Mouse (Mus musculus) MEL (cell line): ENCODE measurements at regions not wholly inside any gene's neighbourhood (a gene's known extent, or its start where the extent isn't known, plus 50 kb on each side); places are given as distances from the start of the nearest gene placed in this dataset.

Experiments
- DNase-seq: peaks from one replicate; pipeline ENCODE4 v3.0.0; 2011; ENCODE audit warnings: low read depth, low spot score
- H3K27ac ChIP-seq: 2 replicates; pipeline ENCODE4 v1.5.1; 2012; ENCODE audit warnings: low read depth, mild to moderate bottlenecking, control low read depth, low read length, moderate library complexity; ENCODE audit not compliant: control insufficient read depth
- H3K27me3 ChIP-seq, 2 experiments: fragments of 150-350 bp in 1 of 2; sonication (generic) in 1 of 2; 2 replicates each; pipeline ENCODE4 v1.6.1; 2012; ENCODE audit warnings: low read length in 2 of 2, mild to moderate bottlenecking in 2 of 2, improper control_type of control experiment in 1 of 2, moderate library complexity in 1 of 2; ENCODE audit not compliant: insufficient read depth in 2 of 2, control insufficient read depth in 1 of 2
- H3K36me3 ChIP-seq, 2 experiments: 2 replicates each; pipeline ENCODE4 v1.6.1; 2012 to 2014; ENCODE audit warnings: low read length in 2 of 2, improper control_type of control experiment in 1 of 2, inconsistent platforms in 1 of 2, mild to moderate bottlenecking in 1 of 2; ENCODE audit not compliant: insufficient read depth in 2 of 2, control insufficient read depth in 1 of 2
- H3K4me1 ChIP-seq, 2 experiments: fragments of 150-350 bp in 1 of 2; sonication (generic) in 1 of 2; 2 replicates each; pipeline ENCODE4 v1.6.1; 2012; ENCODE audit warnings: low read length in 2 of 2, improper control_type of control experiment in 1 of 2, mild to moderate bottlenecking in 1 of 2; ENCODE audit not compliant: insufficient read depth in 2 of 2, control insufficient read depth in 1 of 2
- H3K4me3 ChIP-seq, 2 experiments: fragments of 150-350 bp in 1 of 2; sonication (generic) in 1 of 2; 2 replicates each; pipeline ENCODE4 v1.5.1; 2012; ENCODE audit warnings: low read depth in 2 of 2, low read length in 2 of 2, mild to moderate bottlenecking in 2 of 2, moderate library complexity in 2 of 2, control low read depth in 1 of 2, improper control_type of control experiment in 1 of 2; ENCODE audit not compliant: control insufficient read depth in 1 of 2, insufficient read depth in 1 of 2
- H3K79me2 ChIP-seq: 2 replicates; pipeline ENCODE4 v1.6.1; 2012; ENCODE audit warnings: mild to moderate bottlenecking, low read length, moderate library complexity; ENCODE audit not compliant: control insufficient read depth, poor library complexity, insufficient read depth
- H3K9ac ChIP-seq: 2 replicates; pipeline ENCODE4 v1.6.1; 2012; ENCODE audit warnings: low read depth, mild to moderate bottlenecking, control low read depth, low read length, moderate library complexity; ENCODE audit not compliant: control insufficient read depth, poor library complexity, severe bottlenecking
- H3K9me3 ChIP-seq: fragments of 150-350 bp; sonication (generic); replicated peaks from 2 replicates; pipeline ENCODE4 v1.6.1; 2012; ENCODE audit warnings: mild to moderate bottlenecking, low read length, improper control_type of control experiment, moderate library complexity; ENCODE audit not compliant: insufficient read depth
- BHLHE40 ChIP-seq: IDR thresholded peaks from 2 replicates; pipeline ENCODE4 v1.6.1; 2012; ENCODE audit warnings: low read depth, mild to moderate bottlenecking, inconsistent platforms, low read length, improper control_type of control experiment, borderline replicate concordance
- CHD2 ChIP-seq: IDR thresholded peaks from 2 replicates; pipeline ENCODE4 v1.6.1; 2011; ENCODE audit warnings: low read length, improper control_type of control experiment
- CTCF ChIP-seq, 3 experiments: IDR thresholded peaks in 2 of 3; conservative IDR thresholded peaks in 1 of 3; 2 replicates each; pipeline ENCODE4 v1.5.1; 2011 to 2012; ENCODE audit warnings: low read length in 3 of 3, low read depth in 2 of 3, mild to moderate bottlenecking in 2 of 3, improper control_type of control experiment in 1 of 3, inconsistent platforms in 1 of 3, mixed read lengths in 1 of 3, moderate library complexity in 1 of 3; ENCODE audit not compliant: control insufficient read depth in 1 of 3, insufficient read depth in 1 of 3, poor library complexity in 1 of 3, severe bottlenecking in 1 of 3
- ELF1 ChIP-seq: IDR thresholded peaks from 2 replicates; pipeline ENCODE4 v1.6.1; 2014; ENCODE audit warnings: low read depth, mild to moderate bottlenecking, inconsistent platforms, low read length, improper control_type of control experiment, moderate library complexity
- EP300 ChIP-seq, 2 experiments: IDR thresholded peaks; 2 replicates each; pipeline ENCODE4 v1.6.1; 2011; ENCODE audit warnings: improper control_type of control experiment in 2 of 2, low read length in 2 of 2, low read depth in 1 of 2, mild to moderate bottlenecking in 1 of 2
- GATA1 ChIP-seq: IDR thresholded peaks from 2 replicates; pipeline ENCODE4 v1.6.1; 2011; ENCODE audit warnings: low read depth, low read length, improper control_type of control experiment
- HCFC1 ChIP-seq: IDR thresholded peaks from 2 replicates; pipeline ENCODE4 v1.6.1; 2012; ENCODE audit warnings: low read depth, mild to moderate bottlenecking, inconsistent platforms, low read length, improper control_type of control experiment, moderate library complexity
- MXI1 ChIP-seq: IDR thresholded peaks from 2 replicates; pipeline ENCODE4 v1.6.1; 2011; ENCODE audit warnings: mild to moderate bottlenecking, low read depth, low read length, improper control_type of control experiment
- MYB ChIP-seq: IDR thresholded peaks from 2 replicates; pipeline ENCODE4 v1.6.1; 2011; ENCODE audit warnings: mild to moderate bottlenecking, low read depth, low read length, improper control_type of control experiment
- NRF1 ChIP-seq: IDR thresholded peaks from 2 replicates; pipeline ENCODE4 v1.6.1; 2014; ENCODE audit warnings: low read depth, mild to moderate bottlenecking, inconsistent platforms, low read length, improper control_type of control experiment, moderate library complexity; ENCODE audit not compliant: poor library complexity, insufficient read depth, severe bottlenecking
- POLR2A ChIP-seq, 2 experiments: IDR thresholded peaks; 2 replicates each; pipeline ENCODE4 v1.6.1; 2011 to 2012; ENCODE audit warnings: low read length in 2 of 2, mild to moderate bottlenecking in 2 of 2, control low read depth in 1 of 2, improper control_type of control experiment in 1 of 2, low read depth in 1 of 2, moderate library complexity in 1 of 2; ENCODE audit not compliant: control insufficient read depth in 1 of 2, insufficient read depth in 1 of 2, poor library complexity in 1 of 2
- POLR2AphosphoS2 ChIP-seq: IDR thresholded peaks from 2 replicates; pipeline ENCODE4 v1.6.1; 2011; ENCODE audit warnings: low read length, improper control_type of control experiment
- POLR2AphosphoS5 ChIP-seq: IDR thresholded peaks from 2 replicates; pipeline ENCODE4 v1.6.1; 2012; ENCODE audit warnings: low read depth, borderline replicate concordance, mild to moderate bottlenecking, inconsistent platforms, low read length, moderate library complexity, mixed read lengths
- RCOR1 ChIP-seq: IDR thresholded peaks from 2 replicates; pipeline ENCODE4 v1.6.1; 2012; ENCODE audit warnings: low read depth, mild to moderate bottlenecking, inconsistent platforms, low read length, improper control_type of control experiment
- TAL1 ChIP-seq: IDR thresholded peaks from 2 replicates; pipeline ENCODE4 v1.6.1; 2012; ENCODE audit warnings: mild to moderate bottlenecking, inconsistent platforms, low read length, moderate library complexity, mixed read lengths
- TBP ChIP-seq: IDR thresholded peaks from 2 replicates; pipeline ENCODE4 v1.8.0; 2011; ENCODE audit warnings: low read depth, low read length, improper control_type of control experiment
- TCF12 ChIP-seq: IDR thresholded peaks from 2 replicates; pipeline ENCODE4 v1.6.1; 2014; ENCODE audit warnings: low read depth, mild to moderate bottlenecking, inconsistent platforms, low read length, improper control_type of control experiment, moderate library complexity
- USF1 ChIP-seq: IDR thresholded peaks from 2 replicates; pipeline ENCODE4 v1.6.1; 2014; ENCODE audit warnings: low read depth, mild to moderate bottlenecking, inconsistent platforms, low read length, improper control_type of control experiment, moderate library complexity
- ZKSCAN1 ChIP-seq: IDR thresholded peaks from 2 replicates; pipeline ENCODE4 v1.6.1; 2012; ENCODE audit warnings: low read depth, mild to moderate bottlenecking, inconsistent platforms, low read length, improper control_type of control experiment, moderate library complexity
- ZNF384 ChIP-seq: IDR thresholded peaks from 2 replicates; pipeline ENCODE4 v1.6.1; 2012; ENCODE audit warnings: low read depth, mild to moderate bottlenecking, inconsistent platforms, low read length, improper control_type of control experiment

DNA sequence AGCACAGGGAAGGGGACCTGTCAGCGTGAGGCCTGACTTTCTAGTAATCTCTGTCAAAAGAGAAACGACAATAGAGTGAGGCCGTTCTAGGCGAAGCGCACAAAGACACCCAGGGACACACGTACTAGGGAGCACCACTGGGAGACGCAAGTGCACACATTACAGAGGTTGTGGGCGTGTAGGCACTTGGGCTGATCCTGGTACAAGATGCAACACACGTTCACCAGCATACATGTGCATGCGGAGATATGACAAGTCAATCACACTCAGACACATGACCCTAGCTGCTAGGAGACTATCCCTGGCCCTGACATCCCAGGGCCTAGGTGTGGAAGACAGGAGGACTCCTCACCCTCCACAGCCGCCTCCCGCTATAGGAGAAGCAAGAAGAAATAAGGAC lies 327.4 kb upstream of the Dio3 start:
- Histone ChIP-seq H3K79me2 (no peaks in the 10 kb centered on the region), H3K4me3 (no peak overlapping the region), H3K9ac (no peak overlapping the region), H3K9me3 (no peaks in the 10 kb centered on the region), H3K4me1 (no peaks in the 10 kb centered on the region), H3K27me3 (no peaks in the 10 kb centered on the region), H3K27ac (no peak overlapping the region), H3K36me3 (no peaks in the 10 kb centered on the region)
- no peak for DNase-seq
- no peak for TF ChIP-seq HCFC1
- no peak for TF ChIP-seq RCOR1
- no peak for TF ChIP-seq USF1
- TF ChIP-seq MXI1: no peak
- no peak for TF ChIP-seq EP300 (IDR thresholded peaks at IDR 0.05; ENCODE audit: low read depth in 1 of 2, low read length in 2 of 2)
- no peak for TF ChIP-seq ZKSCAN1
- no peak for TF ChIP-seq TBP
- no peak for TF ChIP-seq BHLHE40
- TF ChIP-seq TCF12: no peak
- no peak for TF ChIP-seq POLR2AphosphoS2
- TF ChIP-seq CTCF (IDR thresholded peaks at IDR 0.05 in 2 of 3, conservative IDR thresholded peaks at IDR 0.05 in 1 of 3; ENCODE audit: control insufficient read depth in 1 of 3, insufficient read depth in 1 of 3, low read depth in 2 of 3, low read length in 3 of 3, poor library complexity in 1 of 3, severe bottlenecking in 1 of 3): no peak
- no peak for TF ChIP-seq ELF1
- no peak for TF ChIP-seq GATA1
- TF ChIP-seq NRF1: no peak
- TF ChIP-seq TAL1: no peak

- no peak overlapping the region for H3K9ac ChIP-seq
- no peaks in the 10 kb centered on the region for H3K36me3 ChIP-seq
- H3K4me3 ChIP-seq: no peak overlapping the region
- TF ChIP-seq MYB (no peak), POLR2AphosphoS5 (no peak), CHD2 (no peak), RCOR1 (no peak), ZNF384 (no peak), POLR2A (IDR thresholded peaks at IDR 0.05; ENCODE audit: control insufficient read depth in 1 of 2, insufficient read depth in 1 of 2, low read depth in 1 of 2, low read length in 2 of 2, poor library complexity in 1 of 2) (no peak), CTCF (IDR thresholded peaks at IDR 0.05 in 2 of 3, conservative IDR thresholded peaks at IDR 0.05 in 1 of 3; ENCODE audit: control insufficient read depth in 1 of 3, insufficient read depth in 1 of 3, low read depth in 2 of 3, low read length in 3 of 3, poor library complexity in 1 of 3, severe bottlenecking in 1 of 3) (no peak), POLR2AphosphoS2 (no peak), TCF12 (no peak)
- no peaks in the 10 kb centered on the region for H3K9me3 ChIP-seq
- H3K27ac ChIP-seq: no peak overlapping the region
- H3K4me1 ChIP-seq: no peaks in the 10 kb centered on the region
- no peak for DNase-seq
- no peaks in the 10 kb centered on the region for H3K27me3 ChIP-seq
- no peaks in the 10 kb centered on the region for H3K79me2 ChIP-seq
Observed at GRCm38 (mm10) chr12:109951884-109952456, 326.9 kb upstream of the Dio3 start.
